Mouse (Mus musculus) MEL (cell line): ENCODE data around the gene Fam32a. TPM values are rescaled to one million over a fixed set of nuclear protein-coding genes. Genes with fewer than 3 reads are reported as not detected.

Experiments
- DNase-seq: peaks from one replicate; pipeline ENCODE4 v3.0.0; 2011; ENCODE audit warnings: low read depth, low spot score
- H3K27ac ChIP-seq: 2 replicates; pipeline ENCODE4 v1.5.1; 2012; ENCODE audit warnings: low read depth, mild to moderate bottlenecking, control low read depth, low read length, moderate library complexity; ENCODE audit not compliant: control insufficient read depth
- H3K27me3 ChIP-seq, 2 experiments: fragments of 150-350 bp in 1 of 2; sonication (generic) in 1 of 2; 2 replicates each; pipeline ENCODE4 v1.6.1; 2012; ENCODE audit warnings: low read length in 2 of 2, mild to moderate bottlenecking in 2 of 2, improper control_type of control experiment in 1 of 2, moderate library complexity in 1 of 2; ENCODE audit not compliant: insufficient read depth in 2 of 2, control insufficient read depth in 1 of 2
- H3K36me3 ChIP-seq, 2 experiments: 2 replicates each; pipeline ENCODE4 v1.6.1; 2012 to 2014; ENCODE audit warnings: low read length in 2 of 2, improper control_type of control experiment in 1 of 2, inconsistent platforms in 1 of 2, mild to moderate bottlenecking in 1 of 2; ENCODE audit not compliant: insufficient read depth in 2 of 2, control insufficient read depth in 1 of 2
- H3K4me1 ChIP-seq, 2 experiments: fragments of 150-350 bp in 1 of 2; sonication (generic) in 1 of 2; 2 replicates each; pipeline ENCODE4 v1.6.1; 2012; ENCODE audit warnings: low read length in 2 of 2, improper control_type of control experiment in 1 of 2, mild to moderate bottlenecking in 1 of 2; ENCODE audit not compliant: insufficient read depth in 2 of 2, control insufficient read depth in 1 of 2
- H3K4me3 ChIP-seq, 2 experiments: fragments of 150-350 bp in 1 of 2; sonication (generic) in 1 of 2; 2 replicates each; pipeline ENCODE4 v1.5.1; 2012; ENCODE audit warnings: low read depth in 2 of 2, low read length in 2 of 2, mild to moderate bottlenecking in 2 of 2, moderate library complexity in 2 of 2, control low read depth in 1 of 2, improper control_type of control experiment in 1 of 2; ENCODE audit not compliant: control insufficient read depth in 1 of 2, insufficient read depth in 1 of 2
- H3K79me2 ChIP-seq: 2 replicates; pipeline ENCODE4 v1.6.1; 2012; ENCODE audit warnings: mild to moderate bottlenecking, low read length, moderate library complexity; ENCODE audit not compliant: control insufficient read depth, poor library complexity, insufficient read depth
- H3K9ac ChIP-seq: 2 replicates; pipeline ENCODE4 v1.6.1; 2012; ENCODE audit warnings: low read depth, mild to moderate bottlenecking, control low read depth, low read length, moderate library complexity; ENCODE audit not compliant: control insufficient read depth, poor library complexity, severe bottlenecking
- H3K9me3 ChIP-seq: fragments of 150-350 bp; sonication (generic); replicated peaks from 2 replicates; pipeline ENCODE4 v1.6.1; 2012; ENCODE audit warnings: mild to moderate bottlenecking, low read length, improper control_type of control experiment, moderate library complexity; ENCODE audit not compliant: insufficient read depth
- CHD1 ChIP-seq: IDR thresholded peaks from 2 replicates; pipeline ENCODE4 v1.6.1; 2012; ENCODE audit warnings: low read depth, mild to moderate bottlenecking, inconsistent platforms, low read length, improper control_type of control experiment
- CTCF ChIP-seq, 3 experiments: IDR thresholded peaks in 2 of 3; conservative IDR thresholded peaks in 1 of 3; 2 replicates each; pipeline ENCODE4 v1.5.1; 2011 to 2012; ENCODE audit warnings: low read length in 3 of 3, low read depth in 2 of 3, mild to moderate bottlenecking in 2 of 3, improper control_type of control experiment in 1 of 3, inconsistent platforms in 1 of 3, mixed read lengths in 1 of 3, moderate library complexity in 1 of 3; ENCODE audit not compliant: control insufficient read depth in 1 of 3, insufficient read depth in 1 of 3, poor library complexity in 1 of 3, severe bottlenecking in 1 of 3
- ELF1 ChIP-seq: IDR thresholded peaks from 2 replicates; pipeline ENCODE4 v1.6.1; 2014; ENCODE audit warnings: low read depth, mild to moderate bottlenecking, inconsistent platforms, low read length, improper control_type of control experiment, moderate library complexity
- EP300 ChIP-seq, 2 experiments: IDR thresholded peaks; 2 replicates each; pipeline ENCODE4 v1.6.1; 2011; ENCODE audit warnings: improper control_type of control experiment in 2 of 2, low read length in 2 of 2, low read depth in 1 of 2, mild to moderate bottlenecking in 1 of 2
- GATA1 ChIP-seq: IDR thresholded peaks from 2 replicates; pipeline ENCODE4 v1.6.1; 2011; ENCODE audit warnings: low read depth, low read length, improper control_type of control experiment
- KAT2A ChIP-seq: conservative IDR thresholded peaks from 2 replicates; pipeline ENCODE4 v1.6.1; 2012; ENCODE audit warnings: low read depth, low read length, improper control_type of control experiment, inconsistent platforms
- MAFK ChIP-seq: IDR thresholded peaks from 2 replicates; pipeline ENCODE4 v1.6.1; 2011; ENCODE audit warnings: low read depth, mild to moderate bottlenecking, low read length, improper control_type of control experiment, borderline replicate concordance
- MXI1 ChIP-seq: IDR thresholded peaks from 2 replicates; pipeline ENCODE4 v1.6.1; 2011; ENCODE audit warnings: mild to moderate bottlenecking, low read depth, low read length, improper control_type of control experiment
- MYC ChIP-seq: IDR thresholded peaks from 2 replicates; pipeline ENCODE4 v1.6.1; 2011; ENCODE audit warnings: low read depth, mild to moderate bottlenecking, low read length, improper control_type of control experiment, moderate library complexity
- NRF1 ChIP-seq: IDR thresholded peaks from 2 replicates; pipeline ENCODE4 v1.6.1; 2014; ENCODE audit warnings: low read depth, mild to moderate bottlenecking, inconsistent platforms, low read length, improper control_type of control experiment, moderate library complexity; ENCODE audit not compliant: poor library complexity, insufficient read depth, severe bottlenecking
- POLR2A ChIP-seq, 2 experiments: IDR thresholded peaks; 2 replicates each; pipeline ENCODE4 v1.6.1; 2011 to 2012; ENCODE audit warnings: low read length in 2 of 2, mild to moderate bottlenecking in 2 of 2, control low read depth in 1 of 2, improper control_type of control experiment in 1 of 2, low read depth in 1 of 2, moderate library complexity in 1 of 2; ENCODE audit not compliant: control insufficient read depth in 1 of 2, insufficient read depth in 1 of 2, poor library complexity in 1 of 2
- POLR2AphosphoS5 ChIP-seq: IDR thresholded peaks from 2 replicates; pipeline ENCODE4 v1.6.1; 2012; ENCODE audit warnings: low read depth, borderline replicate concordance, mild to moderate bottlenecking, inconsistent platforms, low read length, moderate library complexity, mixed read lengths
- RAD21 ChIP-seq: IDR thresholded peaks from 2 replicates; pipeline ENCODE4 v1.6.1; 2011; ENCODE audit warnings: mild to moderate bottlenecking, low read depth, low read length, improper control_type of control experiment
- SMC3 ChIP-seq: IDR thresholded peaks from 2 replicates; pipeline ENCODE4 v1.6.1; 2011; ENCODE audit warnings: low read depth, low read length, improper control_type of control experiment
- TBP ChIP-seq: IDR thresholded peaks from 2 replicates; pipeline ENCODE4 v1.8.0; 2011; ENCODE audit warnings: low read depth, low read length, improper control_type of control experiment
- TCF12 ChIP-seq: IDR thresholded peaks from 2 replicates; pipeline ENCODE4 v1.6.1; 2014; ENCODE audit warnings: low read depth, mild to moderate bottlenecking, inconsistent platforms, low read length, improper control_type of control experiment, moderate library complexity
- ZKSCAN1 ChIP-seq: IDR thresholded peaks from 2 replicates; pipeline ENCODE4 v1.6.1; 2012; ENCODE audit warnings: low read depth, mild to moderate bottlenecking, inconsistent platforms, low read length, improper control_type of control experiment, moderate library complexity
- polyA plus RNA-seq, 2 experiments: library from polyadenylated mRNA; stranded (reverse) in 1 of 2; unstranded in 1 of 2; fragments of >175 nt in 1 of 2; fragments of >200 nt in 1 of 2; gene quantifications; 2 replicates each; pipeline versions ENCODE4 v1.2.1 to v1.2.4; 2012; ENCODE audit warnings: low replicate concordance in 2 of 2, low read depth in 1 of 2; ENCODE audit not compliant: insufficient read length in 2 of 2, insufficient read depth in 1 of 2, missing spikeins in 1 of 2
- total RNA-seq: library from RNA; depleted of rRNA; stranded (reverse); fragments of 300-350 nt; gene quantifications from 2 replicates; pipeline ENCODE4 v1.2.3, GENCODE M21; 2012

Gene Fam32a
- total and polyA plus RNA-seq, 3 experiments, result 45.5 to 45.9 TPM; not detected in 1

DNA sequence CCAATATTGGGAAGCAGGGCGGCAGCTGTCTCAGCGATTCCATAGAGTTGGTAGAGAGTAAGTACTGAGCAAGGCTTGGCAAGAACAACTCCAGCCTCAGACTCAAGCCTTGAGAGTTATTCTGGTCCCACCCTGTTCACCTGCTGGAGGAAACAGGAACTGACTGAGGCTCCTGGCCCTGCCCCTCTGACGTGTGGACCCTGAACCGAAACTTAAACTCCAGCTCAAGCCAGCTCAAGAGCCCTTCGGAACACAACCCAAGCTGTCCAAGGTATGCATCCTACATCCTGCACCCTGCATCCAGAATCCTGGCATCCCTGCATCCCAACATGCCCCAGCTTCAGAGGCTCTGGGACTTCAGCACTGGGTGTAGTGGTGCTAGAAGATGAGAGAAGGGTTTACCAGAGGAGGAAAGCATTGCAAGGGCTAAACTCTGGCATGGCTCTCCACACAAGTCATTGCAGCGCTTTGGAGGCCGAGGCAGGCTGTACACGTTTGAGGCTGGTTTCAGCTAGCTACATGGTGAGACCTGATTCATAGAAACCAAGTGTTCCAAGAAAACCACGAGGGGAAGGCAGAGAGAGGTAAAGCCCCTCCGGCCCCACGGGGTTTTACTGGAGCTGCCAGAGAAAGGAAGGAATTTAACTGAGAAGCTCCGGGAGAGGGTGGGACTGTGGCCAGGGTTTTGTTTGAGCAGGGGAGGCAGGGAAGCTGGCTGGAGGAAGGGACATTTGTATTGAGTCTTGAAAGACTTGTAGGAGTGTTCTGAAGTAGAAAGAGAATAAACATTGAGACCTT, 29.9 kb upstream of the Fam32a start, which contains the start of gene Hsh2d:
Hsh2d (plus strand) TSS at position 222 of the 798 bp plus-strand sequence.
- TF ChIP-seq POLR2A (IDR thresholded peaks at IDR 0.05; ENCODE audit: control insufficient read depth in 1 of 2, insufficient read depth in 1 of 2, low read depth in 1 of 2, low read length in 2 of 2, poor library complexity in 1 of 2), result no peak
- no peak for TF ChIP-seq MXI1
- no peak for TF ChIP-seq EP300 (IDR thresholded peaks at IDR 0.05; ENCODE audit: low read depth in 1 of 2, low read length in 2 of 2)
- TF ChIP-seq TBP, result no peak
- no peak for TF ChIP-seq KAT2A
- no peak for TF ChIP-seq SMC3
- no peak for TF ChIP-seq RAD21
- TF ChIP-seq MAFK, result no peak
- no peak for TF ChIP-seq MYC
- no peak for TF ChIP-seq ZKSCAN1
- TF ChIP-seq ELF1, result no peak
- no peak for TF ChIP-seq TCF12
- TF ChIP-seq CHD1, result no peak
- no peak for TF ChIP-seq POLR2AphosphoS5
- no peak for TF ChIP-seq GATA1
- H3K27ac ChIP-seq, result no peak within 1 kb of the TSS
- no peaks in the 10 kb centered on the region for H3K9me3 ChIP-seq
- no peaks in the 10 kb centered on the region for H3K27me3 ChIP-seq
- H3K4me1 ChIP-seq, result no peaks in the 10 kb centered on the region
- DNase-seq, result peak; percentile 28
- H3K36me3 ChIP-seq, result no peaks in the 10 kb centered on the region
- H3K9ac ChIP-seq, result no peak within 1 kb of the TSS
- H3K4me3 ChIP-seq, result no peak within 1 kb of the TSS
- H3K79me2 ChIP-seq, result no peaks in the 10 kb centered on the region

DNA sequence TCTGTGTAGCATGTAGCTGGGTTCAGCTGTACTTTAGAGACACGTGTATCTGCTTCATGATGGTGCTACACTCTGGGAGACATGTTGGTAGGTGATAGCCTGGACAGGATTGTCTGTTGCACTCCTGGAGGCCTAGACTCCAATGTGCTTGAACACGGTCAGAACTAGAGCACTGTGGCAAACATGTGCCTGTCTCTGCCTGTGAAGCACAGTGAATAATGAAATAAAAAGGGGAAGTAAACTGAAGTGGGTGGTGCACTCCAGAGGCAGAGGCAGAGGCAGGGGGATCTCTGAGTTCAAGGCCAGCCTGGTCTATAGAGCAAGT, 29.4 kb upstream of the Fam32a start:
- Histone ChIP-seq H3K9ac (no peak overlapping the region), H3K9me3 (no peaks in the 10 kb centered on the region), H3K36me3 (no peaks in the 10 kb centered on the region), H3K27me3 (no peaks in the 10 kb centered on the region), H3K27ac (no peak overlapping the region), H3K4me3 (no peak overlapping the region), H3K4me1 (no peaks in the 10 kb centered on the region)
- no peak for DNase-seq
- TF ChIP-seq CTCF (IDR thresholded peaks at IDR 0.05 in 2 of 3, conservative IDR thresholded peaks at IDR 0.05 in 1 of 3; ENCODE audit: control insufficient read depth in 1 of 3, insufficient read depth in 1 of 3, low read depth in 2 of 3, low read length in 3 of 3, poor library complexity in 1 of 3, severe bottlenecking in 1 of 3) (no peak), NRF1 (no peak)
- TF ChIP-seq, all 39 proteins: peak for 0
- no peaks in the 10 kb centered on the region for H3K79me2 ChIP-seq
